Mouse (Mus musculus) small intestine, adult 2 months (tissue): ENCODE results near the gene Cbx1. TPM values are rescaled to one million over a fixed set of nuclear protein-coding genes. Genes with fewer than 3 reads are reported as not detected.

Experiments used
- H3K27ac ChIP-seq: fragments of 200-500 bp; 2 replicates; pipeline ENCODE4 v1.5.1; 2012; ENCODE audit warnings: low read depth, low read length, control low read depth, inconsistent platforms; ENCODE audit not compliant: insufficient read depth
- H3K27me3 ChIP-seq: fragments of 200-500 bp; 2 replicates; pipeline ENCODE4 v1.6.1; 2012; ENCODE audit warnings: mild to moderate bottlenecking, moderate library complexity, low read length, inconsistent platforms; ENCODE audit not compliant: control insufficient read depth, insufficient read depth
- H3K36me3 ChIP-seq: fragments of 200-500 bp; 2 replicates; pipeline ENCODE4 v1.6.1; 2012; ENCODE audit warnings: mild to moderate bottlenecking, low read length, control low read depth, inconsistent platforms; ENCODE audit not compliant: control insufficient read depth, insufficient read depth
- H3K4me1 ChIP-seq: fragments of 200-500 bp; 2 replicates; pipeline ENCODE4 v1.6.1; 2012; ENCODE audit warnings: low read length, inconsistent platforms, mixed read lengths; ENCODE audit not compliant: control insufficient read depth, insufficient read depth, insufficient read length
- H3K4me3 ChIP-seq: fragments of 200-500 bp; 2 replicates; pipeline ENCODE4 v1.5.1; 2012; ENCODE audit warnings: low read depth, mild to moderate bottlenecking, control low read depth, inconsistent platforms, low read length, moderate library complexity
- CTCF ChIP-seq: fragments of 200-500 bp; IDR thresholded peaks from 2 replicates; pipeline ENCODE4 v1.5.1; 2012; ENCODE audit warnings: low read depth, mild to moderate bottlenecking, control low read depth, inconsistent platforms, low read length, moderate library complexity, mixed read lengths; ENCODE audit not compliant: insufficient replicate concordance, insufficient read length; ENCODE audit errors: extremely low read depth
- POLR2A ChIP-seq: fragments of 200-500 bp; IDR thresholded peaks from 2 replicates; pipeline ENCODE4 v1.6.1; 2012; ENCODE audit warnings: low read depth, mild to moderate bottlenecking, control low read depth, inconsistent platforms, low read length, moderate library complexity
- WGBS: fragments of 180-500 bp; shearing (Covaris S2); methylation state at CpG from one replicate; pipeline ENCODE4 v1.1.7; 2018; 5-methylcytosine and 5-hydroxymethylcytosine counted together
- polyA plus RNA-seq: library from polyadenylated mRNA; depleted of rRNA; stranded (reverse); fragments of >200 nt; gene quantifications from 2 replicates; pipeline ENCODE4 v1.2.3, GENCODE M21; 2012; rRNA removed

Gene Cbx1
- polyA plus RNA-seq: 11.8 and 18.1 TPM in 2 replicates

- Histone ChIP-seq H3K4me1 (peaks cover 5% of the 10 kb centered on the region; the same call in 1 of the 2 replicates), H3K4me3 (peak within 1 kb of the TSS; percentile 98), H3K36me3 (no peaks in the 10 kb centered on the region; the same call in 1 of the 2 replicates), H3K27me3 (no peaks in the 10 kb centered on the region), H3K27ac (peak within 1 kb of the TSS; percentile 88)
- WGBS: under 1% methylated on average over 91 of the region's 93 CpGs
- no peak for TF ChIP-seq CTCF
- peak; percentile 65 for TF ChIP-seq POLR2A
Observed at GRCm38 (mm10) chr11:96788871-96789795, at the start of gene Cbx1. TSS of gene Cbx1 (plus strand) at chr11:96789127.

GRCm38 (mm10) chr11:96740796-96741195 lies 48.1 kb upstream of the Cbx1 start:
- Histone ChIP-seq H3K36me3 (no peaks in the 10 kb centered on the region), H3K4me1 (no peaks in the 10 kb centered on the region), H3K27ac (no peak overlapping the region), H3K27me3 (peaks cover 26% of the 10 kb centered on the region), H3K4me3 (no peak overlapping the region)
- TF ChIP-seq CTCF: no peak
- TF ChIP-seq POLR2A: no peak
- 64% methylated on average over 12 of the region's 12 CpGs for WGBS

GRCm38 (mm10) chr11:96741995-96742394 lies 46.9 kb upstream of the Cbx1 start:
- no peaks in the 10 kb centered on the region for H3K36me3 ChIP-seq
- H3K4me1 ChIP-seq: no peaks in the 10 kb centered on the region
- no peak overlapping the region for H3K27ac ChIP-seq
- no peak for TF ChIP-seq POLR2A
- TF ChIP-seq CTCF: no peak
- peaks cover 21% of the 10 kb centered on the region for H3K27me3 ChIP-seq
- WGBS: 23% methylated on average over 12 of the region's 12 CpGs
- H3K4me3 ChIP-seq: no peak overlapping the region

DNA sequence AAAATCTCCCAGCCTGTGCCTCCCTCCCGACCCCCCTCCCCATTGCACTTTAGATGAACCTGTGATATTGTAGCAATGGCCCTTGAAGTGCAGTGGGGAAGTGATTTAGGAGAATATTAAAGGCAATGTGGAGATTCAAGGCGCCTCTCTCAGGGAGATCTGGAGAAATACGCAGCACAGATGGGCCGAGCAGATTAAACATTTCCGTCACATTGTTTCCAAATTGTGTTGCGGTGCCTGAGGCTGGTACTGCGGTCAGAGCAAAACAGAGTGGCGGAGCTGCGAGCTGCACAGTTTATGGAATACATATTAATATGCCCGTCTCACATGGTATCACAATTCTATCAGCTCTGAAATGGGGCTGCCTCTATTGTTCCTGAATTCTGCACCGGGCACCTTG lies 45.9 kb upstream of the Cbx1 start:
- peaks cover 21% of the 10 kb centered on the region for H3K27me3 ChIP-seq
- no peaks in the 10 kb centered on the region for H3K4me1 ChIP-seq
- H3K4me3 ChIP-seq: no peak overlapping the region
- no peak for TF ChIP-seq CTCF
- no peak for TF ChIP-seq POLR2A
- H3K27ac ChIP-seq: no peak overlapping the region
- 25% methylated on average over 11 of the region's 11 CpGs for WGBS
- no peaks in the 10 kb centered on the region for H3K36me3 ChIP-seq

DNA sequence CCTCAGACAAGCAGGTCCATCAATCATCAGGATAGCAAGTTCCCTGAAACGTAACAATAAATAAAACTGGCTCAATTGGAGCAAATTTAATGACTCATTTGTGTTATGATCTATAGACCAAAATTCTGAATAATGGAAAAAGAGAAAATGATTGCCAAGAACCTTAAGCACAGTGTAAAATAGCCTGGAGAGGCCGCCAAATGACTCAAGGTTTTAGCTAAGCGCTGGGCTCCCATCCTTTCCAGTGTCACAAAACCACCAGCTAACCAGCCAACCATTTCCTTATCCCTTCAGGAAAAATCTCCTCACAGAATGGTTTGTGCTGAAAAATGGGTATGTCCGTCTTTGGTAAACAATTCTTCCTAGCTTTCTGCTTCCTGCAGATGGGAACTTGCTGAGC lies 45.0 kb upstream of the Cbx1 start:
- no peak overlapping the region for H3K4me3 ChIP-seq
- no peak overlapping the region for H3K27ac ChIP-seq
- H3K4me1 ChIP-seq: no peaks in the 10 kb centered on the region
- TF ChIP-seq POLR2A (no peak), CTCF (no peak)
- WGBS: 72% methylated on average over 4 of the region's 4 CpGs
- H3K27me3 ChIP-seq: peaks cover 21% of the 10 kb centered on the region
- H3K36me3 ChIP-seq: no peaks in the 10 kb centered on the region

GRCm38 (mm10) chr11:96746648-96747047 lies 42.3 kb upstream of the Cbx1 start:
- Histone ChIP-seq H3K27ac (no peak overlapping the region), H3K4me3 (no peak overlapping the region), H3K27me3 (peaks cover 18% of the 10 kb centered on the region), H3K4me1 (no peaks in the 10 kb centered on the region), H3K36me3 (no peaks in the 10 kb centered on the region)
- 71% methylated on average over 6 of the region's 6 CpGs for WGBS
- TF ChIP-seq CTCF (no peak), POLR2A (no peak)

DNA sequence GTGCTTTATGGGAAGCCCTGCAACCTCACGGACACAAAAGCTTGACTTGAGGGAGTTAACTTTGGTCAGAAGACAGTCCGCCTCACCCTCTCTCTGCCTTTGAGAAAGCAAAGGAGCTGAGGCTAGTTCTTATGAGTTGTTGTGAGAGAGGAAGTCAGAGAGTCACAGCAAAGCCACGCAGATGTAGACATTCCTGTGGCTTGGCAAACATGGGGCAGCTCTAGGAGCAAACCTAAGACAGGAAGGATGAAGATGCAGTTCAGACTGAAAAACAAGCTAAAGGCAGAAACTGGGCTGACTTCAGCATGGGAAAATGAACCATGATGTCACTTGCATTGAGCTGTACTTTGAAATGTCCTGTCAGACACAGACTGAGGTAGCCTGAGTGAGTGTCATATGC lies 41.4 kb upstream of the Cbx1 start:
- no peak overlapping the region for H3K4me3 ChIP-seq
- H3K27ac ChIP-seq: no peak overlapping the region; the same call in 1 of the 2 replicates
- TF ChIP-seq POLR2A: no peak
- no peak for TF ChIP-seq CTCF
- H3K27me3 ChIP-seq: peaks cover 11% of the 10 kb centered on the region
- no peaks in the 10 kb centered on the region for H3K4me1 ChIP-seq
- no peaks in the 10 kb centered on the region for H3K36me3 ChIP-seq
- WGBS: 36% methylated on average over 3 of the region's 3 CpGs

DNA sequence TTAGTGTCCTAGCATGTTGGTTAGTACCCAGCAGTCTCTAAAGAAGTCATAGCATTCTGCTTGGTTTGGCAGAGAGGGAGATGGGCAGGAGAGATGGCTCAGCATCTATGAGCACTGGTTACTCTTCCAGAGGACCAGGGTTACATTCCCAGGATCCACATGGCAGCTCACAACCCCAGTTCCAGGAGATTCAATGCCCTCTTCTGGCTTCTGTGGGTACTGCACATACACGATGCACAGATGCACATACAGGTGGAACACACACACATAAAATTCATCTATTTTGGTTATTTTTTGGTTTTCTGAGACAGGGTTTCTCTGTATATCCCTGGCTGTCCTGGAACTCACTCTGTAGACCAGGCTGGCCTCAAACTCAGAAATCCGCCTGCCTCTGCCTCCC lies 33.6 kb upstream of the Cbx1 start:
- no peak overlapping the region for H3K27ac ChIP-seq
- WGBS: 95% methylated on average over 2 of the region's 2 CpGs
- no peak for TF ChIP-seq POLR2A
- TF ChIP-seq CTCF: no peak
- H3K27me3 ChIP-seq: no peaks in the 10 kb centered on the region
- H3K36me3 ChIP-seq: no peaks in the 10 kb centered on the region
- H3K4me3 ChIP-seq: no peak overlapping the region
- H3K4me1 ChIP-seq: no peaks in the 10 kb centered on the region
